Mouse (Mus musculus): ENCODE measurements around the gene Mrpl24. TPM values are rescaled to one million over a fixed set of nuclear protein-coding genes. Genes with fewer than 3 reads are reported as not detected.
A peak's percentile ranks its signal among the peaks of the same experiment; 100 is the strongest.
"Not testable (repeated sequence)": the region's sequence is repeated elsewhere in the genome, so short reads cannot be mapped to it uniquely, and the experiment has no call there.

Gene Mrpl24
- 107 and 108 TPM in 2 replicates for polyA plus RNA-seq (2015; fragmentation: Nextera tagmentation; extraction: Ambion mirVana)

GRCm38 (mm10) chr3:87919336-87920108, at the start of gene Mrpl24:
Gene Mrpl24 (plus strand): TSS chr3:87919506.
- DNase-seq (ENCODE audit: low spot score) = peak; percentile 81

- DNase-seq (ENCODE audit: low spot score) = no peak
These were observed 41.6 kb upstream of the Mrpl24 start for GRCm38 (mm10) chr3:87877730-87878129.

GRCm38 (mm10) chr3:87884291-87884690, 35.0 kb upstream of the Mrpl24 start:
- DNase-seq (ENCODE audit: low spot score) = no peak

GRCm38 (mm10) chr3:87884708-87885251, 34.5 kb upstream of the Mrpl24 start:
- peak; percentile 42 for DNase-seq (ENCODE audit: low spot score)

DNA sequence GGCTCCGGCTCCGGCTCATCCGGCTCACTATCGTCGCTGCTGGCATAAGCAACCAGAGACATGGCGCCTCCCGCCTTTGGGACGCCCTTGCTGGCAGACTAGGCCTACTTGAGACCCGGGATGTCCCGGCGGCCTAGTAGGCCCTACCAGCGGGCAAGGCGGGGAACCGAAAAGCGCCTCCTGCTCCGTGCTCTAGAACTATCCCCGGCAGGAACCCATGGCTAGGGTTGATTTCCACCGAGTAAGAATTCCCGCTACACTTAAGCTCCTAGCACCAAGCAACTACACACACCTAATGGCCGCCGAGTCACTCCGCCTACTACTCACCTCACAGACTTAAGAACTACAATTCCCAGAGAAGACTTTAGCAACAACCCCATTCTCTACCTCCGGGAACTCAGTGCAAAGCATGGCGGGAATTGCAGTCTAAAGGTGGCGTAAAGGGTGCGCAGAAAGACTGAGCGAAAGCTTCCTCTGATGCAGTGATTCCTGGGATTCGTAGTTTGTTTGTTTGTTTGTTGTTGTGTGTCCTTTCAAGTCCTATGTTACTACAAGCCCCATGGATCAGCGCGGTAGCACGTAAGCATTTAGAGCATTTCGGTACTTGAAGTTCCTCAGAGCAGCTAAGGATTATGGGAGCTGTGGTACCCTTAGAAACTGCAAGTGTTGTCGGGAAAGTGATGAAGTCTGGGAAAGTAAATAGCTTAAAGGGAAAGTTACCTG, 33.9 kb upstream of the Mrpl24 start, which contains the start of gene Prcc:
Gene Prcc, minus strand, starts transcription at position 328 of the 723 bp plus-strand sequence.
- peak; percentile 98 for DNase-seq (ENCODE audit: low spot score)

DNA sequence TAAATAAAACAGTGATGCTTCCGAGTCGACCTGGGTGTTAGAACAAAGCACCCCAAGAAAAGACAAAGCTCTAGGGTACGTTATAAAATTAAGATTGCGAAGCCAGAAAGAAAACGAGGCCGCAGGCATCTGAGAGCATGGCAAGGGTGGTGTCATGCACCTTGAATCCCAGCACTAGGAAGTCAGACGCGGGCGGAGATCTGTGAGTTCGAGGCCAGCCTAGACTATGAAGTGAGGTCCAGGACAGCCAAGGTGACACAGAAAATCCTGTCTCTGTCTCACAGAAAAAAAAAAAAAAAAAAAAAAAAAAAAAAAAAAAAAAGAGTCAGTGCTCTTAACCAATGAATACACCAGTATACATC, 33.3 kb upstream of the Mrpl24 start:
- DNase-seq (ENCODE audit: low spot score) = no peak

DNA sequence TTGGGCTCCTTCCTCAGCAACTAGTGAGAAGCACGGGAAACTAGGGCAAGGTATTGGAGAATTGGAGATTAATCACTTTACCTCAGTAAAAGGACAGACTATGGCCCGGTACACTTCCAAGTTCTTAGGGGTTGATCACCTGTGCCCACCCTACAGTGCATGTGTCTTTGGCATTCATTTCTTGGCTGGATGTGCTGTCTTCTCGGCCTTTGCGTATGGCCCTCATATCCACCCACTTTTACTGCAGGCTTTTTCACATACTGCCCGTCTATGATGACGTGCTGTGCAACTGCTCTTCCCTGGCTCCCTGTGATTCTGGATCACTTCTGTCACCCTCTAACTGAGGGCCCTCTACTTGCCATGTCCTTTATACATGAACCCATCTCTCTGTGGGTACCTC, 32.9 kb upstream of the Mrpl24 start:
- DNase-seq (ENCODE audit: low spot score) = peak; percentile 7

- not testable (repeated sequence) for DNase-seq (ENCODE audit: low spot score)
These were observed 31.9 kb upstream of the Mrpl24 start for GRCm38 (mm10) chr3:87887400-87887799.

- no peak for DNase-seq (ENCODE audit: low spot score)
These were observed 27.8 kb upstream of the Mrpl24 start for GRCm38 (mm10) chr3:87891481-87891880.

DNA sequence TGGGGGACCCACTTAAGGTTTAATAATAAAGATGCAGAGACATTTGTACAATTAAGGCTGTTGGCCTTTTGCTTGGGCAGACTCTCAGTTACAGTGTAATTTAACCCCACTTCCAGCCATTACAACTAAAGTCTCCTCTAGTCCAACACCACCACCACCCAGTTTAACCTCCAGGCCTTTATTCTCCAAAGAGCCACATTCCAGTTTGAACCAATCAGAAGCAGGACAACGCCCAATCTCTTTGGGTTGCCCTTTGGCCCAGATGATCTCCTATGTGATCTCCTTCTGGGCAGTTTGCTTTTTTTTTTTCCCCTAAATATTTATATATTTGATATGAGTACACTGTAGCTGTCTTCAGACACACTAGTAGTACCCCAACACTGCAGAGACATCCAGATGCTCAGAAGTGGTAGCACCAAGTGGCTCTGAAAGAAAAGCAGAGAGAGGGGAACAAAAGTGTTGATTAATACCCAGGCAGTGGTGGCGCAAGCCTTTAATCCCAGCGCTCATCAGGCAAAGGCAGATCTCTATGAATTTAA, 25.9 kb upstream of the Mrpl24 start:
- no peak for DNase-seq (ENCODE audit: low spot score)

GRCm38 (mm10) chr3:87899266-87899665, 20.0 kb upstream of the Mrpl24 start:
- DNase-seq (ENCODE audit: low spot score) = no peak

DNA sequence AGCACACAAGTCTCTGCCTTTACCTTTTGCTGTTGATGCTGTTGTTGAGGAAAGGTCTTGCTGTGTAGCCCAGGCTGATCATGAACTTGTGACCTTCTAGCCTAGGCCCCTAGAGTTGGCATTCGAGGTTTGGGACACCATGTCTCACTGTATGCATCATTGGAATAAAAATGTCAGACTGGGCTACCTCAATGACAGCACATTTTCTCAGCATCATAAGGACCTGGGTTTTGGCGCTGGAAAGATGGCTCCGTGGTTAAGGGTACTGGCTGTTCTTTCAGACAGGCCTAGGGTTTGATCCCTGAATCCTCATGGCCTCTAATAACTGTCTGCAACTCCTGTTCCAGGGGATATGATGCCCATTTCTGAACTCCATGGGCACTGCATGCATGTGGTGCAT, 19.5 kb upstream of the Mrpl24 start:
- no peak for DNase-seq (ENCODE audit: low spot score)

DNA sequence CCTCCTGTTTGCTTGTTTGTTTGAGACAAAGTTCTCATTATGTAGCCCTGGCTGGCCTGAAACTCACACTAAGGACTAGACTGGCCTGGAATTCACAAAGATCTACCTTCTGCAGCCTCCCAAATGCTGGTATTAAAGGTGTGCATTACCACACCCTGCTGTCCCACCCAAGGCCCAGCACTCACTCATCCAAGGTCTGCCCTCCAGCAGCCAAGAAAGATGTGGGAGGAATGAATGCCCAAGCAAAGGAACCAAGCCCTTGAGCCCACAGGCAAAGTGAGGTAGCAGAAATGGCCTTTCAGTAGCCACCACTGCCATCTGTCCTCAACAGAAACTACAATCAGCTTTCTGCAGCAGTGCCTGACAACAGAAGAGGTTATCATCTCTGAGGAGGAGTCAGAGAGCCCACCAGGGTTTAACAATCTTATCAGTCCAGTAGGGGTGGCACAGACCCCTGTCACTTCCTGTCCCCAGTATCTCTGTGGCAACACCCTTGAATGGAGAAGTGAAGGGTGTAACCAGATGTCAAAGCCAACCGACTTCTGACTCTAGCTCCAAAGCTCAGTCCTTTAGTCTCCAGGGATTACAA, 18.2 kb upstream of the Mrpl24 start:
- DNase-seq (ENCODE audit: low spot score) = no peak

GRCm38 (mm10) chr3:87901959-87902358, 17.3 kb upstream of the Mrpl24 start:
- not testable (repeated sequence) for DNase-seq (ENCODE audit: low spot score)

- DNase-seq (ENCODE audit: low spot score) = no peak
These were observed 15.5 kb upstream of the Mrpl24 start for GRCm38 (mm10) chr3:87903821-87904220.

DNA sequence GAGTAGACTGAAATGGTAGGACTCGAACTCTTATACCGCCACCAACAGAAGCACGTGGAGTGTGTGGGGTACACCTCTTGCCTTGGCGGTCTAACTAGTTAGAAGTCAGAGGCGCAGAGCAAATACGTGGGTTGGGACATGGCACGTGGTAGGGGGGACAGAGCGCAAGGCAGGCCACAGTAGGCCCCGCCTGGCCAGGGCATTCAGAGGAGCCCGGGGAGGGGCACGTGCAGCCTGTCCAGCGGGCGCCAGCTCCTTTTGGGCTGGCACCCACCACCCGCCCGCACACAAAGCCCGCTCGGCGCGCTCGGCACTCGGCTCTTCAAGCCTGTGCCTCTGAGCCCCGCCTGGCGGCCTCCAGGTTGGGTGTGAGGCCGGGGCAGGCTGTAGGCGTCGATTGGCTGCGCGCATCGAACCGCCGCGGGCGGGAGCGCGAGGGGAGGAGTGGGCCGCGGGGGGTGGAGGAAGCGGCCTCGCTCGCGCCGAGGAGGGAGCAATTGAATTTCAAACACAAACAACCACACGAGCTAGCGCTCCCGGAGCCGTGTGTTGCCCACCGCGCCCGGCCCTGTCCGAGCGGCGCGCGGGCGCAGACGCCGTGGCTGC, 13.3 kb upstream of the Mrpl24 start, which contains the start of gene Hdgf:
Gene Hdgf, plus strand, starts transcription at position 442 of the 606 bp plus-strand sequence.
- peak; percentile 97 for DNase-seq (ENCODE audit: low spot score)

- DNase-seq (ENCODE audit: low spot score) = no peak
These were observed 12.7 kb upstream of the Mrpl24 start for GRCm38 (mm10) chr3:87906601-87906980.

- peak; percentile 32 for DNase-seq (ENCODE audit: low spot score)
These were observed 12.1 kb upstream of the Mrpl24 start for GRCm38 (mm10) chr3:87906981-87907857.

- no peak for DNase-seq (ENCODE audit: low spot score)
These were observed 11.4 kb upstream of the Mrpl24 start for GRCm38 (mm10) chr3:87907906-87908305.

DNA sequence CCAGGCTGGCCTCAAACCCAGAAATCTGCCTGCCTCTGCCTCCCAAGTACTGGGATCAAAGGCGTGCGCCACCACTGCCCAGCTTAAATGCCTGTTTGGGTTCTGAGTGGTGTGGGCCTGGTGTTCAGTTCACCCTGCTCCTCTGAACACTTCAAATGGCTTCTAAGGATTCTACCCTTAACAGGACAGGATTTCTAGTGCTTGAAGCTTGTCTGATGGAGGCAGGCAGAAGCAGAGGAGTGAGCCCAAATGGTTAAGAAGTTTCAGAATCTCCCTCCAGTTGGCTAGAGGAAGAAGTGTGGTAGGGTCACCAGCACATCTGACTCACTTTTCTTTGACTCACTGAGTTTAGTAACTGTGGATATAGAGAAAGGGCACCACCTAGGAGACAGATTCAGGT, 9.9 kb upstream of the Mrpl24 start:
- DNase-seq (ENCODE audit: low spot score) = no peak
